Mouse (Mus musculus) liver, embryonic 18 days (tissue): ENCODE data around the gene Chil5. TPM values are rescaled to one million over a fixed set of nuclear protein-coding genes. Genes with fewer than 3 reads are reported as not detected.

Experiments
- polyA plus RNA-seq: library from polyadenylated mRNA; depleted of rRNA; stranded (reverse); fragments of >200 nt; gene quantifications from 2 replicates; pipeline ENCODE4 v1.2.3, GENCODE M21; 2012; rRNA removed

Gene Chil5
- 0.08 and 0.14 TPM in 2 replicates for polyA plus RNA-seq

GRCm38 (mm10) chr3:106032781-106033180 lies at the start of gene Chil5:
Gene Chil5, minus strand, starts transcription at chr3:106032814.

DNA sequence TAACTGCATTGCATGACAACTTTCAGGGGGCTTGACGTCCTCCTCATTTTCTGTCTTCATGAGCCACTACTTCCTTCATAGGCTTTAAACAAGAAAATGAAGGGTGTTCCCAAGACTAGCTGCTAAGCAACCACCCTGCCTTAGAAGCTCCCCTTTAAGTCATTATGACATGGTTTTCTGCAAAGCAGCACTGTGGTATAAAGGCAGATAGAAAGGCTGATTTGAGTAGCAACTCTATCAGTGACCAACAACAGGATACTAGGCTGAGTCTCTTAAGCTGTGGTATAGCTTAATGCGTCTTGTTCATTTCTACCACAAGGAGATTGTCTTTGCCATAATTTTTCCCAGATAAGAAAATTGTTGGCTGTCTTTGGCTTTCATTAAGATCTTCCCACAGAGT lies 18.1 kb downstream of the Chil5 start, which contains the start of gene Pifo:
Gene Pifo, minus strand, starts transcription at position 101 of the 400 bp plus-strand sequence.

DNA sequence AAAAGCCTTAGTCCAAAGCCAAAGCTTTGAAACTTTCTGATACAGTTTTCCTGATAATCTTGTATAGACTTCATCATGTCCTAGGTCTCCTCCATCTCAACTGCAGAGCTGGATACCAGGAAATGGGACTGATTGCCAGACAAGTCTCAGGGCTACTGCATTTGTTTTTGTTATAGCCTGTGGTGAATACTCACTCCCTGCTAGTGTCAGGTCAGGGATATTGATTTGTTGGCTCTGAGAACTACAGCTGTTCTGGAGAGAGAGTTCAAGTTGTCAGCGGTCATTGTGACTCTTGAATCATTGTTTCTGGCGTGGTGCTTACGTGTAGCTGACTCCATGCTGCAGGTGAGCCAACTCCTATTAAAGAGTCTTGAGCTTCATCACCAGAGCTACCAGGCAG lies 59.2 kb downstream of the Chil5 start, which contains the start of gene Ovgp1:
Gene Ovgp1, plus strand, starts transcription at position 301 of the 400 bp plus-strand sequence.

Other genes with a start within 250 kb of the Chil5 start
- gene Rap1a, start 231.5 kb downstream of the Chil5 start, polyA plus RNA-seq: 33.5 and 36.6 TPM in 2 replicates
- gene Adora3, start 162.0 kb downstream of the Chil5 start, polyA plus RNA-seq: 0.72 and 0.78 TPM in 2 replicates
- gene Tmigd3, start 161.9 kb downstream of the Chil5 start, polyA plus RNA-seq: 0.12 and 0.23 TPM in 2 replicates
- gene I830077J02Rik, start 100.2 kb downstream of the Chil5 start, polyA plus RNA-seq: 5.5 and 6.6 TPM in 2 replicates
- gene Wdr77, start 73.4 kb downstream of the Chil5 start, polyA plus RNA-seq: 15.9 and 17.5 TPM in 2 replicates
- 215 and 224 TPM in 2 replicates for gene Atp5f1, start 72.7 kb downstream of the Chil5 start, polyA plus RNA-seq
- gene Ovgp1, start 59.1 kb downstream of the Chil5 start, polyA plus RNA-seq: 1.1 and 1.5 TPM in 2 replicates
- not detected in 2 replicates for gene Pifo, start 18.2 kb downstream of the Chil5 start, polyA plus RNA-seq
- gene Chia1, start 80.4 kb upstream of the Chil5 start, polyA plus RNA-seq: 0.02 TPM in 1 of 2 replicates, not detected in the other
- 60.8 and 80.9 TPM in 2 replicates for gene Chil3, start 134.8 kb upstream of the Chil5 start, polyA plus RNA-seq
- gene Chil4, start 186.7 kb upstream of the Chil5 start, polyA plus RNA-seq: not detected in 2 replicates